Mouse (Mus musculus): ENCODE measurements around the gene Birc5.

- no peak for TF ChIP-seq CTCF (conservative IDR thresholded peaks at IDR 0.05; ENCODE audit: low read length)
- TF ChIP-seq NANOG (IDR thresholded peaks at IDR 0.05; ENCODE audit: borderline replicate concordance, low read length), result no peak
- no peak for TF ChIP-seq POU5F1 (IDR thresholded peaks at IDR 0.05; ENCODE audit: borderline replicate concordance, low read length)
Observed at GRCm38 (mm10) chr11:117813867-117814266, 35.2 kb upstream of the Birc5 start.
